Mouse (Mus musculus): ENCODE results near the gene Cep164. TPM values are rescaled to one million over a fixed set of nuclear protein-coding genes. Genes with fewer than 3 reads are reported as not detected.

The Cep164 gene
- polyA plus RNA-seq, 1 experiment from 2014 or later, result 15.2 TPM

- no peak overlapping the region for H3K4me2 ChIP-seq
- no peaks in the 10 kb centered on the region for H3K27me3 ChIP-seq
- H3K9me3 ChIP-seq, result no peaks in the 10 kb centered on the region
- 89% methylated on average over 6 of the region's 6 CpGs for WGBS
- no peak overlapping the region for H3K4me3 ChIP-seq
- no peak for ATAC-seq (ENCODE audit: low read depth)
- H3K27ac ChIP-seq (replicated peaks), result no peak overlapping the region
- H3K36me3 ChIP-seq, result peaks cover 88% of the 10 kb centered on the region
- H3K9ac ChIP-seq, result no peak overlapping the region
- H3K4me1 ChIP-seq (replicated peaks), result no peaks in the 10 kb centered on the region
Measured at GRCm38 (mm10) chr9:45774088-45774487, 54.4 kb downstream of the Cep164 start.

- no peaks in the 10 kb centered on the region for H3K9me3 ChIP-seq
- no peak overlapping the region for H3K4me3 ChIP-seq
- H3K36me3 ChIP-seq, result peaks cover 64% of the 10 kb centered on the region
- no peaks in the 10 kb centered on the region for H3K27me3 ChIP-seq
- H3K27ac ChIP-seq (replicated peaks), result no peak overlapping the region
- ATAC-seq (ENCODE audit: low read depth), result no peak
- H3K9ac ChIP-seq, result no peak overlapping the region
- H3K4me2 ChIP-seq, result no peak overlapping the region
- no peaks in the 10 kb centered on the region for H3K4me1 ChIP-seq (replicated peaks)
- 91% methylated on average over 5 of the region's 5 CpGs for WGBS
Measured at GRCm38 (mm10) chr9:45769596-45769995, 58.9 kb downstream of the Cep164 start.

GRCm38 (mm10) chr9:45768421-45768820, 60.1 kb downstream of the Cep164 start:
- Histone ChIP-seq H3K4me3 (no peak overlapping the region), H3K9ac (no peak overlapping the region), H3K4me1 (replicated peaks) (no peaks in the 10 kb centered on the region), H3K36me3 (peaks cover 52% of the 10 kb centered on the region), H3K9me3 (no peaks in the 10 kb centered on the region), H3K27me3 (no peaks in the 10 kb centered on the region), H3K27ac (replicated peaks) (no peak overlapping the region), H3K4me2 (no peak overlapping the region)
- ATAC-seq (ENCODE audit: low read depth), result no peak
- WGBS, result 85% methylated on average over 18 of the region's 18 CpGs

- H3K27ac ChIP-seq (replicated peaks), result no peak overlapping the region
- 89% methylated on average over 8 of the region's 8 CpGs for WGBS
Measured at GRCm38 (mm10) chr9:45767155-45767554, 61.3 kb downstream of the Cep164 start.

GRCm38 (mm10) chr9:45766195-45766594, 62.3 kb downstream of the Cep164 start:
- Histone ChIP-seq H3K27ac (replicated peaks) (no peak overlapping the region), H3K9me3 (no peaks in the 10 kb centered on the region), H3K4me2 (no peak overlapping the region), H3K36me3 (peaks cover 33% of the 10 kb centered on the region), H3K4me1 (replicated peaks) (no peaks in the 10 kb centered on the region), H3K27me3 (no peaks in the 10 kb centered on the region), H3K9ac (no peak overlapping the region), H3K4me3 (no peak overlapping the region)
- ATAC-seq (ENCODE audit: low read depth), result no peak
- WGBS, result 83% methylated on average over 6 of the region's 6 CpGs

More at GRCm38 (mm10) chr9:45767155-45767554, 61.3 kb downstream of the Cep164 start:
- Histone ChIP-seq H3K4me2 (no peak overlapping the region), H3K9ac (no peak overlapping the region), H3K4me1 (replicated peaks) (no peaks in the 10 kb centered on the region), H3K36me3 (peaks cover 43% of the 10 kb centered on the region), H3K4me3 (no peak overlapping the region), H3K9me3 (no peaks in the 10 kb centered on the region), H3K27me3 (no peaks in the 10 kb centered on the region)
- no peak for ATAC-seq (ENCODE audit: low read depth)

- H3K27ac ChIP-seq (replicated peaks), result no peak overlapping the region
- H3K9me3 ChIP-seq, result no peaks in the 10 kb centered on the region
- ATAC-seq (ENCODE audit: low read depth), result peak; percentile 61
- H3K4me3 ChIP-seq, result no peak overlapping the region
- no peaks in the 10 kb centered on the region for H3K27me3 ChIP-seq
- H3K36me3 ChIP-seq, result peaks cover 18% of the 10 kb centered on the region
- no peaks in the 10 kb centered on the region for H3K4me1 ChIP-seq (replicated peaks)
- H3K4me2 ChIP-seq, result no peak overlapping the region
- no peak overlapping the region for H3K9ac ChIP-seq
- WGBS, result 45% methylated on average over 8 of the region's 8 CpGs
Measured at GRCm38 (mm10) chr9:45754452-45755091, 73.9 kb downstream of the Cep164 start.

GRCm38 (mm10) chr9:45749917-45750316, 78.6 kb downstream of the Cep164 start:
- H3K4me1 ChIP-seq (replicated peaks), result peaks cover 6% of the 10 kb centered on the region; the same call in 1 of the 2 replicates
- no peak for ATAC-seq (ENCODE audit: low read depth)
- peaks cover 21% of the 10 kb centered on the region for H3K36me3 ChIP-seq
- H3K9me3 ChIP-seq, result no peaks in the 10 kb centered on the region
- 95% methylated on average over 4 of the region's 4 CpGs for WGBS
- H3K4me3 ChIP-seq, result no peak overlapping the region
- no peak overlapping the region for H3K4me2 ChIP-seq
- no peak overlapping the region for H3K9ac ChIP-seq
- no peak overlapping the region for H3K27ac ChIP-seq (replicated peaks)
- no peaks in the 10 kb centered on the region for H3K27me3 ChIP-seq

GRCm38 (mm10) chr9:45745451-45745850, 83.0 kb downstream of the Cep164 start:
- 55% methylated on average over 7 of the region's 7 CpGs for WGBS
- Histone ChIP-seq H3K4me2 (no peak overlapping the region), H3K4me3 (no peak overlapping the region), H3K27me3 (no peaks in the 10 kb centered on the region), H3K27ac (replicated peaks) (peak overlapping the region; percentile 49; the same call in 1 of the 2 replicates), H3K9me3 (no peaks in the 10 kb centered on the region), H3K9ac (no peak overlapping the region), H3K36me3 (peaks cover 17% of the 10 kb centered on the region; the same call in 1 of the 2 replicates), H3K4me1 (replicated peaks) (peaks cover 10% of the 10 kb centered on the region)
- no peak for ATAC-seq (ENCODE audit: low read depth)

GRCm38 (mm10) chr9:45740584-45740980, 87.9 kb downstream of the Cep164 start:
- Histone ChIP-seq H3K4me3 (no peak overlapping the region), H3K27me3 (no peaks in the 10 kb centered on the region), H3K27ac (replicated peaks) (no peak overlapping the region), H3K9ac (no peak overlapping the region), H3K4me2 (no peak overlapping the region), H3K36me3 (peaks cover 10% of the 10 kb centered on the region; the same call in 1 of the 2 replicates), H3K4me1 (replicated peaks) (peaks cover 26% of the 10 kb centered on the region), H3K9me3 (no peaks in the 10 kb centered on the region)
- 68% methylated on average over 2 of the region's 2 CpGs for WGBS
- no peak for ATAC-seq (ENCODE audit: low read depth)

GRCm38 (mm10) chr9:45739702-45740583, 88.5 kb downstream of the Cep164 start:
- no peak overlapping the region for H3K27ac ChIP-seq (replicated peaks)
- ATAC-seq (ENCODE audit: low read depth), result no peak
- H3K4me1 ChIP-seq (replicated peaks), result peaks cover 20% of the 10 kb centered on the region
- H3K36me3 ChIP-seq, result peaks cover 10% of the 10 kb centered on the region; the same call in 1 of the 2 replicates
- H3K9me3 ChIP-seq, result no peaks in the 10 kb centered on the region
- no peak overlapping the region for H3K4me3 ChIP-seq
- WGBS, result 66% methylated on average over 17 of the region's 17 CpGs
- H3K4me2 ChIP-seq, result no peak overlapping the region
- H3K9ac ChIP-seq, result no peak overlapping the region
- H3K27me3 ChIP-seq, result no peaks in the 10 kb centered on the region

GRCm38 (mm10) chr9:45739001-45739701, 89.3 kb downstream of the Cep164 start:
- Histone ChIP-seq H3K4me1 (replicated peaks) (peaks cover 19% of the 10 kb centered on the region), H3K4me3 (no peak overlapping the region), H3K4me2 (no peak overlapping the region), H3K27ac (replicated peaks) (peak overlapping the region; percentile 59), H3K9ac (0 out of 2 replicates have a peak overlapping the region, but pooled peaks have one; percentile 26), H3K9me3 (no peaks in the 10 kb centered on the region), H3K36me3 (peaks cover 10% of the 10 kb centered on the region; the same call in 1 of the 2 replicates), H3K27me3 (no peaks in the 10 kb centered on the region)
- WGBS, result 53% methylated on average over 12 of the region's 12 CpGs
- peak; percentile 49; the same call in 1 of the 2 replicates for ATAC-seq (ENCODE audit: low read depth)

GRCm38 (mm10) chr9:45733246-45733645, 95.2 kb downstream of the Cep164 start:
- 0 out of 2 replicates have a peak, but pooled peaks cover 5% of the 10 kb centered on the region for H3K36me3 ChIP-seq
- H3K4me2 ChIP-seq, result no peak overlapping the region
- 0 out of 2 replicates have a peak, but pooled peaks cover 16% of the 10 kb centered on the region for H3K4me1 ChIP-seq (replicated peaks)
- ATAC-seq (ENCODE audit: low read depth), result no peak
- H3K27ac ChIP-seq (replicated peaks), result no peak overlapping the region
- H3K4me3 ChIP-seq, result no peak overlapping the region
- no peak overlapping the region for H3K9ac ChIP-seq
- H3K9me3 ChIP-seq, result no peaks in the 10 kb centered on the region
- WGBS, result 64% methylated on average over 6 of the region's 6 CpGs
- H3K27me3 ChIP-seq, result no peaks in the 10 kb centered on the region

Data from neural tube, embryonic 13.5 days (tissue).